Mouse (Mus musculus) testis, adult 2 months (tissue): Measurements from ENCODE around the gene Gm47996.
"Not testable (repeated sequence)": the region's sequence is repeated elsewhere in the genome, so short reads cannot be mapped to it uniquely, and the experiment has no call there.

Experiments used
- CTCF ChIP-seq: fragments of 200-500 bp; IDR thresholded peaks from 2 replicates; pipeline ENCODE4 v1.5.1; 2012; ENCODE audit warnings: low read depth, mild to moderate bottlenecking, inconsistent platforms, low read length, moderate library complexity; ENCODE audit not compliant: control insufficient read depth, insufficient read depth, insufficient replicate concordance
- POLR2A ChIP-seq: fragments of 200-500 bp; IDR thresholded peaks from 2 replicates; pipeline ENCODE4 v1.6.1; 2012; ENCODE audit warnings: low read depth, mild to moderate bottlenecking, inconsistent platforms, low read length, moderate library complexity; ENCODE audit not compliant: control insufficient read depth

GRCm38 (mm10) chr1:151182266-151182665 lies 27.7 kb upstream of the Gm47996 start, which contains the start of gene Gm47985:
- not testable (repeated sequence) for TF ChIP-seq POLR2A, CTCF
